Mouse (Mus musculus) MEL (cell line): ENCODE measurements around the gene Dock3. TPM values are rescaled to one million over a fixed set of nuclear protein-coding genes. Genes with fewer than 3 reads are reported as not detected.

Experiments
- DNase-seq: peaks from one replicate; pipeline ENCODE4 v3.0.0; 2011; ENCODE audit warnings: low read depth, low spot score
- H3K27ac ChIP-seq: 2 replicates; pipeline ENCODE4 v1.5.1; 2012; ENCODE audit warnings: low read depth, mild to moderate bottlenecking, control low read depth, low read length, moderate library complexity; ENCODE audit not compliant: control insufficient read depth
- H3K27me3 ChIP-seq, 2 experiments: fragments of 150-350 bp in 1 of 2; sonication (generic) in 1 of 2; 2 replicates each; pipeline ENCODE4 v1.6.1; 2012; ENCODE audit warnings: low read length in 2 of 2, mild to moderate bottlenecking in 2 of 2, improper control_type of control experiment in 1 of 2, moderate library complexity in 1 of 2; ENCODE audit not compliant: insufficient read depth in 2 of 2, control insufficient read depth in 1 of 2
- H3K36me3 ChIP-seq, 2 experiments: 2 replicates each; pipeline ENCODE4 v1.6.1; 2012 to 2014; ENCODE audit warnings: low read length in 2 of 2, improper control_type of control experiment in 1 of 2, inconsistent platforms in 1 of 2, mild to moderate bottlenecking in 1 of 2; ENCODE audit not compliant: insufficient read depth in 2 of 2, control insufficient read depth in 1 of 2
- H3K4me1 ChIP-seq, 2 experiments: fragments of 150-350 bp in 1 of 2; sonication (generic) in 1 of 2; 2 replicates each; pipeline ENCODE4 v1.6.1; 2012; ENCODE audit warnings: low read length in 2 of 2, improper control_type of control experiment in 1 of 2, mild to moderate bottlenecking in 1 of 2; ENCODE audit not compliant: insufficient read depth in 2 of 2, control insufficient read depth in 1 of 2
- H3K4me3 ChIP-seq, 2 experiments: fragments of 150-350 bp in 1 of 2; sonication (generic) in 1 of 2; 2 replicates each; pipeline ENCODE4 v1.5.1; 2012; ENCODE audit warnings: low read depth in 2 of 2, low read length in 2 of 2, mild to moderate bottlenecking in 2 of 2, moderate library complexity in 2 of 2, control low read depth in 1 of 2, improper control_type of control experiment in 1 of 2; ENCODE audit not compliant: control insufficient read depth in 1 of 2, insufficient read depth in 1 of 2
- H3K79me2 ChIP-seq: 2 replicates; pipeline ENCODE4 v1.6.1; 2012; ENCODE audit warnings: mild to moderate bottlenecking, low read length, moderate library complexity; ENCODE audit not compliant: control insufficient read depth, poor library complexity, insufficient read depth
- H3K9ac ChIP-seq: 2 replicates; pipeline ENCODE4 v1.6.1; 2012; ENCODE audit warnings: low read depth, mild to moderate bottlenecking, control low read depth, low read length, moderate library complexity; ENCODE audit not compliant: control insufficient read depth, poor library complexity, severe bottlenecking
- H3K9me3 ChIP-seq: fragments of 150-350 bp; sonication (generic); replicated peaks from 2 replicates; pipeline ENCODE4 v1.6.1; 2012; ENCODE audit warnings: mild to moderate bottlenecking, low read length, improper control_type of control experiment, moderate library complexity; ENCODE audit not compliant: insufficient read depth
- CHD2 ChIP-seq: IDR thresholded peaks from 2 replicates; pipeline ENCODE4 v1.6.1; 2011; ENCODE audit warnings: low read length, improper control_type of control experiment
- ELF1 ChIP-seq: IDR thresholded peaks from 2 replicates; pipeline ENCODE4 v1.6.1; 2014; ENCODE audit warnings: low read depth, mild to moderate bottlenecking, inconsistent platforms, low read length, improper control_type of control experiment, moderate library complexity
- ETS1 ChIP-seq: IDR thresholded peaks from 2 replicates; pipeline ENCODE4 v1.6.1; 2012; ENCODE audit warnings: low read depth, mild to moderate bottlenecking, inconsistent platforms, low read length, improper control_type of control experiment, moderate library complexity
- GABPA ChIP-seq: IDR thresholded peaks from 2 replicates; pipeline ENCODE4 v1.6.1; 2012; ENCODE audit warnings: low read depth, mild to moderate bottlenecking, inconsistent platforms, low read length, improper control_type of control experiment, moderate library complexity
- GATA1 ChIP-seq: IDR thresholded peaks from 2 replicates; pipeline ENCODE4 v1.6.1; 2011; ENCODE audit warnings: low read depth, low read length, improper control_type of control experiment
- HCFC1 ChIP-seq: IDR thresholded peaks from 2 replicates; pipeline ENCODE4 v1.6.1; 2012; ENCODE audit warnings: low read depth, mild to moderate bottlenecking, inconsistent platforms, low read length, improper control_type of control experiment, moderate library complexity
- KAT2A ChIP-seq: conservative IDR thresholded peaks from 2 replicates; pipeline ENCODE4 v1.6.1; 2012; ENCODE audit warnings: low read depth, low read length, improper control_type of control experiment, inconsistent platforms
- MEF2A ChIP-seq: IDR thresholded peaks from 2 replicates; pipeline ENCODE4 v1.6.1; 2014; ENCODE audit warnings: low read depth, mild to moderate bottlenecking, inconsistent platforms, low read length, improper control_type of control experiment; ENCODE audit not compliant: poor library complexity, insufficient replicate concordance, severe bottlenecking; ENCODE audit errors: extremely low read depth
- MYC ChIP-seq: IDR thresholded peaks from 2 replicates; pipeline ENCODE4 v1.6.1; 2011; ENCODE audit warnings: low read depth, mild to moderate bottlenecking, low read length, improper control_type of control experiment, moderate library complexity
- NELFE ChIP-seq: IDR thresholded peaks from 2 replicates; pipeline ENCODE4 v1.6.1; 2011; ENCODE audit warnings: low read depth, low read length, improper control_type of control experiment
- NRF1 ChIP-seq: IDR thresholded peaks from 2 replicates; pipeline ENCODE4 v1.6.1; 2014; ENCODE audit warnings: low read depth, mild to moderate bottlenecking, inconsistent platforms, low read length, improper control_type of control experiment, moderate library complexity; ENCODE audit not compliant: poor library complexity, insufficient read depth, severe bottlenecking
- POLR2A ChIP-seq, 2 experiments: IDR thresholded peaks; 2 replicates each; pipeline ENCODE4 v1.6.1; 2011 to 2012; ENCODE audit warnings: low read length in 2 of 2, mild to moderate bottlenecking in 2 of 2, control low read depth in 1 of 2, improper control_type of control experiment in 1 of 2, low read depth in 1 of 2, moderate library complexity in 1 of 2; ENCODE audit not compliant: control insufficient read depth in 1 of 2, insufficient read depth in 1 of 2, poor library complexity in 1 of 2
- RAD21 ChIP-seq: IDR thresholded peaks from 2 replicates; pipeline ENCODE4 v1.6.1; 2011; ENCODE audit warnings: mild to moderate bottlenecking, low read depth, low read length, improper control_type of control experiment
- USF2 ChIP-seq, 2 experiments: IDR thresholded peaks; 2 replicates each; pipeline ENCODE4 v1.6.1; 2011 to 2012; ENCODE audit warnings: improper control_type of control experiment in 2 of 2, low read length in 2 of 2, borderline replicate concordance in 1 of 2, inconsistent platforms in 1 of 2, low read depth in 1 of 2, mild to moderate bottlenecking in 1 of 2; ENCODE audit not compliant: insufficient read depth in 1 of 2
- ZMIZ1 ChIP-seq: IDR thresholded peaks from 2 replicates; pipeline ENCODE4 v1.6.1; 2012; ENCODE audit warnings: low read depth, mild to moderate bottlenecking, inconsistent platforms, low read length, improper control_type of control experiment, moderate library complexity
- polyA plus RNA-seq, 2 experiments: library from polyadenylated mRNA; stranded (reverse) in 1 of 2; unstranded in 1 of 2; fragments of >175 nt in 1 of 2; fragments of >200 nt in 1 of 2; gene quantifications; 2 replicates each; pipeline versions ENCODE4 v1.2.1 to v1.2.4; 2012; ENCODE audit warnings: low replicate concordance in 2 of 2, low read depth in 1 of 2; ENCODE audit not compliant: insufficient read length in 2 of 2, insufficient read depth in 1 of 2, missing spikeins in 1 of 2
- total RNA-seq: library from RNA; depleted of rRNA; stranded (reverse); fragments of 300-350 nt; gene quantifications from 2 replicates; pipeline ENCODE4 v1.2.3, GENCODE M21; 2012

Gene Dock3
- total and polyA plus RNA-seq, 3 experiments, result 0.03 to 0.08 TPM; not detected in 1

GRCm38 (mm10) chr9:106898901-106899300 lies 332.8 kb downstream of the Dock3 start:
- DNase-seq, result no peak
- no peak overlapping the region for H3K4me3 ChIP-seq
- no peaks in the 10 kb centered on the region for H3K9me3 ChIP-seq
- H3K4me1 ChIP-seq, result peaks cover 7 to 10% of the 10 kb centered on the region in 2 experiments
- H3K27ac ChIP-seq, result no peak overlapping the region
- peaks cover 4% of the 10 kb centered on the region in 2 experiments; a peak in 3 of 4 replicates for H3K27me3 ChIP-seq
- H3K36me3 ChIP-seq, result peaks cover 0 to 9% of the 10 kb centered on the region in 2 experiments; a peak in 2 of 4 replicates
- TF ChIP-seq HCFC1, result no peak
- no peak for TF ChIP-seq CHD2
- no peak overlapping the region for H3K9ac ChIP-seq
- no peaks in the 10 kb centered on the region for H3K79me2 ChIP-seq

DNA sequence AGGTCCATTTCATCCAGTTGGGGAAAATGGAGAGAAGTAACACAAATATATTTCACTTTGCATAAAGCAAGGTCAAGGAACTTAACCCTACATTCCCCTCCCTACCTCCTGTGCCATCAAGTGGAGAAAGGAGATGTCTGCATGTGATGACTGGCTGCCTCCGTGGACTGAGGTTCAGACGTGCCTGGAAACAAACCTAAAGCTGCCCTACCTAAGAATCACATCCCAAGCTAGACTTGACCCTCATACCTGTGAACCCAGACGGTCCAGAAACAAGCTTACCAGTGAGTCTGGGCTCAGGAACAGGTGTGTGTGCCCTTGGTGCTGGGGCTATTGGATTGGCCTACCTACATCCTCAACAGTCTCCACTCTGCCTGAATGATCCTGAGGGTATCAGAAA lies 338.4 kb downstream of the Dock3 start:
- peak; percentile 19 for DNase-seq
- peak overlapping the region in 1 of 2 experiments; percentile 89; a peak in 1 of 4 replicates for H3K4me3 ChIP-seq
- peaks cover 27% of the 10 kb centered on the region for H3K79me2 ChIP-seq
- no peak for TF ChIP-seq ZMIZ1
- no peak for TF ChIP-seq HCFC1
- no peak for TF ChIP-seq GABPA
- no peak for TF ChIP-seq KAT2A
- no peak for TF ChIP-seq MEF2A
- no peak for TF ChIP-seq NELFE
- no peak for TF ChIP-seq ETS1
- TF ChIP-seq GATA1, result no peak
- TF ChIP-seq ELF1, result no peak
- no peak for TF ChIP-seq POLR2A (IDR thresholded peaks at IDR 0.05; ENCODE audit: control insufficient read depth in 1 of 2, insufficient read depth in 1 of 2, low read depth in 1 of 2, low read length in 2 of 2, poor library complexity in 1 of 2)
- TF ChIP-seq USF2 (IDR thresholded peaks at IDR 0.05; ENCODE audit: borderline replicate concordance in 1 of 2, insufficient read depth in 1 of 2, low read depth in 1 of 2, low read length in 2 of 2), result no peak
- no peak for TF ChIP-seq NRF1
- no peak for TF ChIP-seq MYC
- no peak for TF ChIP-seq RAD21
- no peak for TF ChIP-seq CHD2
- no peak overlapping the region for H3K9ac ChIP-seq
- H3K4me1 ChIP-seq, result peaks cover 6 to 19% of the 10 kb centered on the region in 2 experiments; a peak in 3 of 4 replicates
- H3K27ac ChIP-seq, result no peak overlapping the region
- H3K9me3 ChIP-seq, result no peaks in the 10 kb centered on the region
- peaks cover 3 to 4% of the 10 kb centered on the region in 2 experiments; a peak in 3 of 4 replicates for H3K27me3 ChIP-seq
- H3K36me3 ChIP-seq, result peaks cover 3 to 24% of the 10 kb centered on the region in 2 experiments
